Mouse (Mus musculus) cortical plate, adult 2 months (tissue): Measurements from ENCODE around the gene Hscb.

Source experiments
- CTCF ChIP-seq: fragments of 200-500 bp; IDR thresholded peaks from 2 replicates; pipeline ENCODE4 v1.5.1; 2011; ENCODE audit warnings: mild to moderate bottlenecking, control low read depth, low read length; ENCODE audit not compliant: insufficient read depth; ENCODE audit errors: extremely low read depth
- POLR2A ChIP-seq: fragments of 200-500 bp; IDR thresholded peaks from 2 replicates; pipeline ENCODE4 v1.6.1; 2011; ENCODE audit warnings: mild to moderate bottlenecking, low read length, control low read depth; ENCODE audit not compliant: insufficient read depth; ENCODE audit errors: extremely low read depth

- no peak for TF ChIP-seq CTCF
- TF ChIP-seq POLR2A = no peak
These were observed 1.7 kb upstream of the Hscb start for GRCm38 (mm10) chr5:110841046-110841862.
